In genomic region chr10:127196392-127196791, GRCm38 (mm10) we compare ENCODE assay signal across 8 mouse cellular contexts. TPM values are rescaled to one million over a fixed set of nuclear protein-coding genes. Genes with fewer than 3 reads are reported as not detected.
DNase-seq lines count a peak whose midpoint lies in the region; ATAC-seq and TF ChIP-seq lines count a peak whose summit lies in the region.

No protein-coding gene starts in this region.

- peak overlapping the region; percentile 95 for H3K27ac ChIP-seq in embryonic facial prominence, embryonic 15.5 days (replicated peaks)
- H3K27ac ChIP-seq in heart, embryonic 12.5 days (ENCODE audit: poor library complexity, severe bottlenecking) = peak overlapping the region; percentile 91
- H3K27ac ChIP-seq in kidney, embryonic 15.5 days = peak overlapping the region; percentile 97
- H3K27ac ChIP-seq in lung, embryonic 14.5 days (ENCODE audit: low read depth) = peak overlapping the region; percentile 96

- no peaks in the 10 kb centered on the region for H3K27me3 ChIP-seq in C2C12 (ENCODE audit: control insufficient read depth, insufficient read depth, insufficient read length)
- no peaks in the 10 kb centered on the region for H3K27me3 ChIP-seq in embryonic facial prominence, embryonic 15.5 days
- H3K27me3 ChIP-seq in heart, embryonic 12.5 days (replicated peaks) = no peaks in the 10 kb centered on the region
- no peaks in the 10 kb centered on the region for H3K27me3 ChIP-seq in kidney, embryonic 15.5 days
- H3K27me3 ChIP-seq in lung, embryonic 14.5 days (ENCODE audit: insufficient read depth, low read length) = no peaks in the 10 kb centered on the region

- no peaks in the 10 kb centered on the region for H3K9me3 ChIP-seq in embryonic facial prominence, embryonic 15.5 days (replicated peaks)
- H3K9me3 ChIP-seq in heart, embryonic 12.5 days (replicated peaks) = no peaks in the 10 kb centered on the region
- H3K9me3 ChIP-seq in kidney, embryonic 15.5 days (replicated peaks) = no peaks in the 10 kb centered on the region
- H3K9me3 ChIP-seq in lung, embryonic 14.5 days (ENCODE audit: low read depth, low read length) = no peaks in the 10 kb centered on the region

- ATAC-seq in embryonic facial prominence, embryonic 15.5 days (ENCODE audit: insufficient number of reproducible peaks, low FRiP score, low TSS enrichment, low read depth) = peak; percentile 86
- ATAC-seq in heart, embryonic 12.5 days (ENCODE audit: insufficient number of reproducible peaks, low FRiP score) = peak; percentile 80
- ATAC-seq in kidney, embryonic 15.5 days (replicated peaks; ENCODE audit: low FRiP score) = peak; percentile 80
- peak; percentile 82 for ATAC-seq in lung, embryonic 14.5 days (ENCODE audit: insufficient read depth)

- no peak overlapping the region for H3ac ChIP-seq in C2C12 (ENCODE audit: control insufficient read depth, insufficient read length, low read depth)

- H3K36me3 ChIP-seq in C2C12 (ENCODE audit: control insufficient read depth, insufficient read depth) = peaks cover 33% of the 10 kb centered on the region
- H3K36me3 ChIP-seq in embryonic facial prominence, embryonic 15.5 days = peaks cover 46% of the 10 kb centered on the region
- H3K36me3 ChIP-seq in heart, embryonic 12.5 days = peaks cover 43% of the 10 kb centered on the region
- peaks cover 58% of the 10 kb centered on the region for H3K36me3 ChIP-seq in kidney, embryonic 15.5 days
- peaks cover 36% of the 10 kb centered on the region for H3K36me3 ChIP-seq in lung, embryonic 14.5 days (ENCODE audit: insufficient read depth)

- peak overlapping the region; percentile 91 for H3K4me2 ChIP-seq in embryonic facial prominence, embryonic 15.5 days (replicated peaks)
- H3K4me2 ChIP-seq in heart, embryonic 12.5 days = peak overlapping the region; percentile 94
- peak overlapping the region; percentile 94 for H3K4me2 ChIP-seq in kidney, embryonic 15.5 days
- peak overlapping the region; percentile 80 for H3K4me2 ChIP-seq in lung, embryonic 14.5 days

- H3K4me3 ChIP-seq in C2C12 (ENCODE audit: insufficient read depth, poor library complexity, severe bottlenecking) = peak overlapping the region; percentile 74
- H3K4me3 ChIP-seq in embryonic facial prominence, embryonic 15.5 days (replicated peaks) = peak overlapping the region; percentile 92
- H3K4me3 ChIP-seq in heart, embryonic 12.5 days = peak overlapping the region; percentile 88
- peak overlapping the region; percentile 96 for H3K4me3 ChIP-seq in kidney, embryonic 15.5 days (replicated peaks)
- peak overlapping the region; percentile 87 for H3K4me3 ChIP-seq in lung, embryonic 14.5 days (ENCODE audit: low read depth, low read length)

- peaks cover 4% of the 10 kb centered on the region for H3K79me3 ChIP-seq in C2C12 (ENCODE audit: low read depth)

- H3K9ac ChIP-seq in embryonic facial prominence, embryonic 15.5 days = no peak overlapping the region
- H3K9ac ChIP-seq in heart, embryonic 12.5 days = 0 out of 2 replicates have a peak overlapping the region, but pooled peaks have one; percentile 88
- peak overlapping the region; percentile 91; the same call in 1 of the 2 replicates for H3K9ac ChIP-seq in kidney, embryonic 15.5 days
- H3K9ac ChIP-seq in lung, embryonic 14.5 days = peak overlapping the region; percentile 92

- WGBS in embryonic facial prominence, embryonic 15.5 days = 0% methylated on average over 5 of the region's 5 CpGs
- under 1% methylated on average over 5 of the region's 5 CpGs for WGBS in heart, embryonic 12.5 days
- 3% methylated on average over 5 of the region's 5 CpGs for WGBS in kidney, embryonic 15.5 days
- WGBS in lung, embryonic 14.5 days = 4% methylated on average over 5 of the region's 5 CpGs

- peaks cover 19% of the 10 kb centered on the region for H3K79me2 ChIP-seq in C2C12 (ENCODE audit: control insufficient read depth, insufficient read depth)

- DNase-seq in adrenal gland, adult 8-10 months = peak; percentile 61
- DNase-seq in lung, embryonic 14.5 days = peak; percentile 83
- DNase-seq in right cerebral cortex, postnatal 25 days = peak; percentile 67
- no peak for DNase-seq in thymus, postnatal 10 days (ENCODE audit: low spot score in 2 of 2)

- no peak for TF ChIP-seq CTCF in C2C12 (IDR thresholded peaks at IDR 0.05; ENCODE audit: control insufficient read depth, insufficient read depth, insufficient read length)
- TF ChIP-seq CTCF in lung, embryonic 14.5 days (IDR thresholded peaks at IDR 0.05; ENCODE audit: low read depth) = no peak

- H3K4me1 ChIP-seq in embryonic facial prominence, embryonic 15.5 days = peaks cover 41% of the 10 kb centered on the region
- H3K4me1 ChIP-seq in heart, embryonic 12.5 days (replicated peaks) = peaks cover 22% of the 10 kb centered on the region
- H3K4me1 ChIP-seq in kidney, embryonic 15.5 days = peaks cover 64% of the 10 kb centered on the region
- peaks cover 6% of the 10 kb centered on the region; the same call in 1 of the 2 replicates for H3K4me1 ChIP-seq in lung, embryonic 14.5 days (ENCODE audit: insufficient read depth)

TF ChIP-seq in C2C12, 6 proteins besides CTCF, POLR2A, EP300 and RAD21:
- TF ChIP-seq MAX (IDR thresholded peaks at IDR 0.05) = no peak
- TF ChIP-seq MYOD1 (IDR thresholded peaks at IDR 0.05; ENCODE audit: control insufficient read depth, insufficient read length, low read depth) = no peak
- TF ChIP-seq MYOG (IDR thresholded peaks at IDR 0.05; ENCODE audit: control insufficient read depth, extremely low read depth, insufficient read length) = no peak
- TF ChIP-seq FOSL1 (IDR thresholded peaks at IDR 0.05; ENCODE audit: insufficient read depth, low read length, poor library complexity, severe bottlenecking) = no peak
- no peak for TF ChIP-seq CEBPB (IDR thresholded peaks at IDR 0.05; ENCODE audit: low read depth)
- no peak for TF ChIP-seq USF1 (IDR thresholded peaks at IDR 0.05; ENCODE audit: low read depth)

RNA-seq across cellular contexts. Expression of gene Dtx3, which starts 0.9 kb away (rescaled TPM):
- polyA plus RNA-seq in C2C12 (2012; fragmentation: generic; extraction: Trizol) = 24.4 TPM
- 100 to 1,000 TPM in 2 of 4 experiments, 10 to 100 TPM in 2; 61.1 to 158 (median 116) TPM for total RNA-seq in adrenal gland, adult 8-10 months (2022)
- 152 and 179 TPM in 2 replicates for polyA plus RNA-seq in embryonic facial prominence, embryonic 15.5 days (2015; fragmentation: Nextera tagmentation; extraction: Ambion mirVana)
- polyA plus RNA-seq in heart, embryonic 12.5 days (2016; fragmentation: Nextera tagmentation; extraction: Ambion mirVana) = 74.3 and 75.1 TPM in 2 replicates
- 100 and 129 TPM in 2 replicates for polyA plus RNA-seq in kidney, embryonic 15.5 days (2015; fragmentation: Nextera tagmentation; extraction: Ambion mirVana)
- 81.4 and 92.4 TPM in 2 replicates for polyA plus RNA-seq in lung, embryonic 14.5 days (2014; fragmentation: Nextera tagmentation; extraction: Ambion mirVana)

RNA-seq across cellular contexts. Expression of gene Arhgef25, which starts 6.5 kb away (rescaled TPM):
- polyA plus RNA-seq in C2C12 (2012; fragmentation: generic; extraction: Trizol) = 31.8 TPM
- total RNA-seq in adrenal gland, adult 8-10 months (2022) = 10 to 100 TPM; 24.8 to 52.1 (median 37.9) TPM
- polyA plus RNA-seq in embryonic facial prominence, embryonic 15.5 days (2015; fragmentation: Nextera tagmentation; extraction: Ambion mirVana) = 116 TPM in 2 replicates
- 21.3 and 23.1 TPM in 2 replicates for polyA plus RNA-seq in heart, embryonic 12.5 days (2016; fragmentation: Nextera tagmentation; extraction: Ambion mirVana)
- 40.6 and 52.6 TPM in 2 replicates for polyA plus RNA-seq in kidney, embryonic 15.5 days (2015; fragmentation: Nextera tagmentation; extraction: Ambion mirVana)
- polyA plus RNA-seq in lung, embryonic 14.5 days (2014; fragmentation: Nextera tagmentation; extraction: Ambion mirVana) = 45.8 and 48.7 TPM in 2 replicates

RNA-seq across cellular contexts. Expression of gene Pip4k2c, which starts 15.0 kb away (rescaled TPM):
- 25.8 TPM for polyA plus RNA-seq in C2C12 (2012; fragmentation: generic; extraction: Trizol)
- 10 to 100 TPM; 53.2 to 59.6 (median 57.1) TPM for total RNA-seq in adrenal gland, adult 8-10 months (2022)
- 31.0 and 31.3 TPM in 2 replicates for polyA plus RNA-seq in embryonic facial prominence, embryonic 15.5 days (2015; fragmentation: Nextera tagmentation; extraction: Ambion mirVana)
- 29.7 and 31.5 TPM in 2 replicates for polyA plus RNA-seq in heart, embryonic 12.5 days (2016; fragmentation: Nextera tagmentation; extraction: Ambion mirVana)
- 41.1 and 43.5 TPM in 2 replicates for polyA plus RNA-seq in kidney, embryonic 15.5 days (2015; fragmentation: Nextera tagmentation; extraction: Ambion mirVana)
- polyA plus RNA-seq in lung, embryonic 14.5 days (2014; fragmentation: Nextera tagmentation; extraction: Ambion mirVana) = 17.8 and 21.0 TPM in 2 replicates

RNA-seq across cellular contexts. Expression of gene Slc26a10, which starts 15.9 kb away (rescaled TPM):
- 2.9 TPM for polyA plus RNA-seq in C2C12 (2012; fragmentation: generic; extraction: Trizol)
- 1 to 10 TPM in 1 of 4 experiments, under 1 TPM in 3; 0.21 to 2.3 (median 0.48) TPM for total RNA-seq in adrenal gland, adult 8-10 months (2022)
- polyA plus RNA-seq in embryonic facial prominence, embryonic 15.5 days (2015; fragmentation: Nextera tagmentation; extraction: Ambion mirVana) = 1.6 and 1.9 TPM in 2 replicates
- polyA plus RNA-seq in heart, embryonic 12.5 days (2016; fragmentation: Nextera tagmentation; extraction: Ambion mirVana) = 20.2 and 21.0 TPM in 2 replicates
- polyA plus RNA-seq in kidney, embryonic 15.5 days (2015; fragmentation: Nextera tagmentation; extraction: Ambion mirVana) = 3.1 and 3.3 TPM in 2 replicates
- 0.09 and 0.27 TPM in 2 replicates for polyA plus RNA-seq in lung, embryonic 14.5 days (2014; fragmentation: Nextera tagmentation; extraction: Ambion mirVana)

RNA-seq across cellular contexts. Expression of gene B4galnt1, which starts 31.4 kb away (rescaled TPM):
- 23.8 TPM for polyA plus RNA-seq in C2C12 (2012; fragmentation: generic; extraction: Trizol)
- 10 to 100 TPM in 2 of 4 experiments, 1 to 10 TPM in 2; 8.8 to 13.4 (median 11.1) TPM for total RNA-seq in adrenal gland, adult 8-10 months (2022)
- polyA plus RNA-seq in embryonic facial prominence, embryonic 15.5 days (2015; fragmentation: Nextera tagmentation; extraction: Ambion mirVana) = 11.0 and 12.7 TPM in 2 replicates
- polyA plus RNA-seq in heart, embryonic 12.5 days (2016; fragmentation: Nextera tagmentation; extraction: Ambion mirVana) = 1.9 and 2.4 TPM in 2 replicates
- polyA plus RNA-seq in kidney, embryonic 15.5 days (2015; fragmentation: Nextera tagmentation; extraction: Ambion mirVana) = 7.5 and 7.7 TPM in 2 replicates
- 2.9 and 4.4 TPM in 2 replicates for polyA plus RNA-seq in lung, embryonic 14.5 days (2014; fragmentation: Nextera tagmentation; extraction: Ambion mirVana)

Comparison
In these comparisons a context has a peak if more than half of its experiments do, and no peak if none do; other contexts are left out.
1. DNase-seq: peak in adrenal gland, adult 8-10 months (single experiment), lung, embryonic 14.5 days (single experiment) and right cerebral cortex, postnatal 25 days (single experiment); none in thymus, postnatal 10 days (0 of 2).
2. Peak in every context shown above with its lines, with median percentiles within 50 percentile points of each other: H3K4me3 ChIP-seq, ATAC-seq, H3K27ac ChIP-seq and H3K4me2 ChIP-seq.